Mouse (Mus musculus): ENCODE results near the gene Fdxr.

DNA sequence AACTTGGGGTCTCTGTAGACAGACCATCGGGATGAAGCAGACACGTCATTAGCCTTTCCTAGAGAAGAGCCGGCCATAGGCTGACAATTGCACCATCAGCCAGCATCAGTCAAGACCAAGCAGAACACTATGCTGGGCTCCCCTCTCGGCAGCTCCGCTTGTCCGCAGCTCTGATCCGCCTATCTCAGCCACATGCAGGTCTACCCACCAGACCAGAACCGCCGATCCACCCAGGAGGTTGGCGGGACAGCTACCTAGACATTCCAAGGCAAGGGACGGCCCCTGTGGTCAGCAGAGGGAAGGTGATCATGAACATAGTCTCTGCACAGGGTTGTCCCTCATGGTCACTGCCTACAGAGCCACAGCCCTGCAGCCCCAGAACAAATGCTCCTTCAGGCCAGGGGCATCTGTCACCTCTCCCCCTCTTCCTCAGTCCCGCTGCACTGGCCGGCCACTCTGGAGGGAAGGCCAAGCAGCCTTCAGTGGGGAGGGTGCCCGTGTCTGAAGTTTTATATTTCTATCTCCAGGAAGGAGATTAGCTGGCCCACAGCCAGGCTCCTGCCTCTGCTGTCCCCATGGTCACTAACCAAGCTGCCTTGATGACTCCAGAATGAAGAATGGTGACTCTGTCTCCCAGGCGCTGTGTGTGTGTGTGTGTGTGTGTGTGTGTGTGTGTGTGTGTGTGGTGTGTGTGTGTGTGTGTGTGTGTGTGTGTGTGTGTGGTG, 42.4 kb downstream of the Fdxr start:
- TF ChIP-seq POLR2A (IDR thresholded peaks at IDR 0.05; ENCODE audit: extremely low read depth, insufficient read depth, low read length): no peak
- TF ChIP-seq CTCF (IDR thresholded peaks at IDR 0.05; ENCODE audit: extremely low read depth, insufficient read depth, low read length): no peak
